Mouse (Mus musculus) forebrain, embryonic 12.5 days (tissue): ENCODE results near the gene H2-T22. TPM values are rescaled to one million over a fixed set of nuclear protein-coding genes. Genes with fewer than 3 reads are reported as not detected.
"Not testable (repeated sequence)": the region's sequence is repeated elsewhere in the genome, so short reads cannot be mapped to it uniquely, and the experiment has no call there.

ENCODE experiments used
- ATAC-seq: fragments of 200-750 bp; cut with Nextera tagmentation; 2 replicates; pipeline ENCODE4 v1.8.0; 2017; ENCODE audit warnings: moderate TSS enrichment; ENCODE audit not compliant: low FRiP score
- H3K27ac ChIP-seq: fragments of 300-500 bp; sonication (generic); 2 replicates; pipeline ENCODE4 v1.5.1; 2016; ENCODE audit warnings: mild to moderate bottlenecking
- H3K27me3 ChIP-seq: fragments of 300-500 bp; sonication (generic); 2 replicates; pipeline ENCODE4 v1.6.1; 2016; ENCODE audit warnings: mild to moderate bottlenecking
- H3K36me3 ChIP-seq: fragments of 300-500 bp; sonication (generic); replicated peaks from 2 replicates; pipeline ENCODE4 v1.6.1; 2016; ENCODE audit warnings: mild to moderate bottlenecking
- H3K4me1 ChIP-seq: fragments of 300-500 bp; sonication (generic); 2 replicates; pipeline ENCODE4 v1.6.1; 2016
- H3K4me2 ChIP-seq: fragments of 300-500 bp; sonication (generic); 2 replicates; pipeline ENCODE4 v1.6.1; 2016; ENCODE audit warnings: mild to moderate bottlenecking, moderate library complexity
- H3K4me3 ChIP-seq: fragments of 300-500 bp; sonication (generic); replicated peaks from 2 replicates; pipeline ENCODE4 v1.5.1; 2016; ENCODE audit warnings: mild to moderate bottlenecking
- H3K9ac ChIP-seq: fragments of 300-500 bp; sonication (generic); 2 replicates; pipeline ENCODE4 v1.6.1; 2016; ENCODE audit warnings: mild to moderate bottlenecking
- H3K9me3 ChIP-seq: fragments of 300-500 bp; sonication (generic); 2 replicates; pipeline ENCODE4 v1.6.1; 2016
- WGBS: fragments of 180-500 bp; shearing (Covaris S2); methylation state at CpG from one replicate; pipeline ENCODE4 v1.1.7; 2016; 5-methylcytosine and 5-hydroxymethylcytosine counted together
- polyA plus RNA-seq: library from polyadenylated mRNA; unstranded; fragments of >200 nt; fragmentation: Nextera tagmentation; extraction: Ambion mirVana; gene quantifications from 2 replicates; pipeline ENCODE4 v1.2.1, GENCODE M21; 2016

H2-T22 gene
- 5.2 and 5.4 TPM in 2 replicates for polyA plus RNA-seq

DNA sequence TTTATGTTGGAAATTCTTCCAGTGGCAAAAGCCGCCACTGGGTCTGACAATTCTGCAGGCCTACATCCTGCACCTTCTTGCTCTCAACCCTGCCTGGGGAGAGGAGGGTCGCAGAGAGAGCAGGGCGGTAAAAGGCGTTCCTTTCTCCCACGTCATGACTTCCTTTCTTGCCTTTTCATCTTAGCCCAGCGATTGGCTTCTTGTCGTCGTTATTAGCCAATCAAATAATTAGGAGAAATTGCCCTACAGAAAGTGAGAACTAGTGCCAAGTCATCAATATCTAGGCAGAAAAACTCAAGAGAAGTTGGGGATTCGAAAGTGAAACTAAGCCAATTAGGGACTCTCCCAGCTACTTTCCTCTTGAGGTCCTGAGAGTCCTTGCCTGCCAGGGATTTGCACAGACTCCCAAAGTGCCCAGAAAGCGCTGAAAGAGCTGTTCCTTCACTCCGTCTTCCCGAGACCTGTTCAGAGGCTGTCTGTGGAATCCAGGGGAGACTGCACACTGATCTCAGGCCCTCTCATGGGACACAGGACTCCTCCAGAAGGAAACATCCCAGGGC is at the start of gene H2-T22, which contains the start of gene Gm6034:
Gene H2-T22, minus strand, starts transcription at position 138 of the 560 bp plus-strand sequence.
Gene Gm6034, plus strand, starts transcription at position 352 of the 560 bp plus-strand sequence.
- Histone ChIP-seq H3K9ac (peak within 1 kb of the TSS; percentile 45), H3K4me3 (peak within 1 kb of the TSS; percentile 37), H3K27me3 (peaks cover 18% of the 10 kb centered on the region), H3K4me2 (peak within 1 kb of the TSS; percentile 69)
- H3K36me3 ChIP-seq, H3K9me3 ChIP-seq, H3K4me1 ChIP-seq, H3K27ac ChIP-seq: not testable (repeated sequence)
- WGBS: 2% methylated on average over 12 of the region's 12 CpGs
- peak; percentile 89 for ATAC-seq

GRCm38 (mm10) chr17:36091933-36092332 is 49.4 kb upstream of the H2-T22 start:
- H3K4me2 ChIP-seq, H3K9ac ChIP-seq, H3K4me3 ChIP-seq, H3K36me3 ChIP-seq, H3K4me1 ChIP-seq, H3K27me3 ChIP-seq, H3K27ac ChIP-seq, ATAC-seq, H3K9me3 ChIP-seq: not testable (repeated sequence)
- no CpG with 5 or more reads among the region's 2 CpGs for WGBS

- peaks cover 27% of the 10 kb centered on the region for H3K27me3 ChIP-seq
- WGBS: 85% methylated on average over 1 of the region's 1 CpGs
- H3K27ac ChIP-seq, H3K4me1 ChIP-seq, ATAC-seq, H3K4me3 ChIP-seq, H3K9ac ChIP-seq, H3K9me3 ChIP-seq, H3K4me2 ChIP-seq, H3K36me3 ChIP-seq: not testable (repeated sequence)
Observed at GRCm38 (mm10) chr17:36085976-36086375, 43.4 kb upstream of the H2-T22 start.

- no peaks in the 10 kb centered on the region for H3K36me3 ChIP-seq
- H3K4me1 ChIP-seq: peaks cover 7% of the 10 kb centered on the region
- H3K4me3 ChIP-seq: peak overlapping the region; percentile 53
- peak overlapping the region; percentile 67 for H3K9ac ChIP-seq
- H3K27me3 ChIP-seq: peaks cover 27% of the 10 kb centered on the region
- H3K9me3 ChIP-seq: no peaks in the 10 kb centered on the region
- no peak overlapping the region for H3K27ac ChIP-seq
- WGBS: 1% methylated on average over 42 of the region's 42 CpGs
- ATAC-seq: peak; percentile 60; the same call in 1 of the 2 replicates
- peak overlapping the region; percentile 91 for H3K4me2 ChIP-seq
Observed at GRCm38 (mm10) chr17:36083870-36084451, 41.4 kb upstream of the H2-T22 start.

- WGBS: under 1% methylated on average over 46 of the region's 46 CpGs
- H3K4me3 ChIP-seq: peak overlapping the region; percentile 53
- peak overlapping the region; percentile 91 for H3K4me2 ChIP-seq
- H3K27ac ChIP-seq: no peak overlapping the region
- H3K27me3 ChIP-seq: peaks cover 27% of the 10 kb centered on the region
- ATAC-seq: peak; percentile 80
- peak overlapping the region; percentile 67 for H3K9ac ChIP-seq
- H3K4me1 ChIP-seq: peaks cover 7% of the 10 kb centered on the region
- H3K9me3 ChIP-seq: no peaks in the 10 kb centered on the region
- no peaks in the 10 kb centered on the region for H3K36me3 ChIP-seq
Observed at GRCm38 (mm10) chr17:36083266-36083869, 40.8 kb upstream of the H2-T22 start.

DNA sequence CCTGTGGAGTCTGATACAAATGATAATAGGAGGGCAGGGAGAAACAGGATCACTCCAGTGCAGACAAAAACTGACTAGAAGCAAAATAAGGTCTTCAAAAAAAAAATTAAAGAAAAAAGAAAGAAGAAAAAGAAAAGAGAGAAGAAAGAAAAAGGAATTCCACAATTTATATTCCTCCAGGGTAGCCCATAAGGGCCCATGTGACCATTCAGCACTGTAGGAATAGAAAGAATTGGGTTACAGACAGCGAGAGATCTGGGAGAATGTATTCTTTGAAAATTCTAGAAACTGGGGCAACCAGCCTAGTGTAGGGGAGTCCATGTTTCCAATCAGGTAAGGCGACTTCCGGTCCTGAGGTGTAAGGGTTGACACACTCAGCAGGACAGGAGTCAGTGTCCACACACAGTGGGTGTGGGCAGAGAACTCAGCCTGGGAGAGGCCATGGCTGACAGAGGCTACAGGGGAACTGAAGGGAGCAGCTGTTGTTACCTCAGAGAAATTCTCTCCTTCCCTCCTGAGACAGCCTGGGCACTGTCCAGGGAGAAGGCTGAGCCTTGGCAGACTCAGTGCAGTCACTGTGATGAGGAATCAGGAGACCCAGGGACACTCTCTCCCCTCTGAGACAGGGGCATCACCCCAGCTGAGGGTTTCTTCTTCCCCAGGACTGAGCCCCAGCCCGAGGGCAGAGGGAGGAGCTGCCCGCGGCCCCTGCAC is 40.1 kb upstream of the H2-T22 start:
- not testable (repeated sequence) for H3K27ac ChIP-seq, ATAC-seq, H3K36me3 ChIP-seq, H3K9me3 ChIP-seq, H3K4me1 ChIP-seq
- Histone ChIP-seq H3K4me2 (peak overlapping the region; percentile 91), H3K27me3 (peaks cover 27% of the 10 kb centered on the region), H3K4me3 (peak overlapping the region; percentile 53), H3K9ac (0 out of 2 replicates have a peak overlapping the region, but pooled peaks have one; percentile 67)
- 25% methylated on average over 6 of the region's 6 CpGs for WGBS

DNA sequence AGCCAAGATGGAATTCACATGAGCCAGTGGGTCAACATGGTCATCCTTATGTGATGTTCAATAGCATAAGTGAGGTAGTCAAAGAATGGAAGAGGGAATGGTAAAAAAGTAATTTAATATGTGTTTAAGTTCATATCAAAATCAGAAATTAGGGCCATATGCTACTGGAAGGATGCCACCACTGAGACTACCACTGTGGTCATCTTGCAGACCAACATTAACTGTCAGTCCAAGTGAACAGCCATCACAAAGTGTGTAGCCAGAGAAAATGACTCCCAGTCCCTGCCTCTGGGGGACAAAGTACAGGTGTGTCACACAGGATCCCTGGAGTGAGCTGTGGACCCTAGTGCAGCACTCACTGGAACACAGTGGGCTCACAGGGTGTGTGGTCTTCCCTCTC is 39.4 kb upstream of the H2-T22 start:
- not testable (repeated sequence) for H3K4me3 ChIP-seq, ATAC-seq, H3K9ac ChIP-seq, H3K4me2 ChIP-seq, H3K9me3 ChIP-seq, H3K36me3 ChIP-seq, H3K4me1 ChIP-seq, H3K27ac ChIP-seq
- peaks cover 27% of the 10 kb centered on the region for H3K27me3 ChIP-seq

GRCm38 (mm10) chr17:36060829-36061228 is 18.3 kb upstream of the H2-T22 start:
- Histone ChIP-seq H3K9ac (no peak overlapping the region), H3K4me1 (no peaks in the 10 kb centered on the region), H3K27ac (no peak overlapping the region), H3K4me3 (no peak overlapping the region), H3K27me3 (no peaks in the 10 kb centered on the region), H3K36me3 (no peaks in the 10 kb centered on the region), H3K4me2 (no peak overlapping the region), H3K9me3 (no peaks in the 10 kb centered on the region)
- ATAC-seq: no peak
- 27% methylated on average over 2 of the region's 2 CpGs for WGBS

DNA sequence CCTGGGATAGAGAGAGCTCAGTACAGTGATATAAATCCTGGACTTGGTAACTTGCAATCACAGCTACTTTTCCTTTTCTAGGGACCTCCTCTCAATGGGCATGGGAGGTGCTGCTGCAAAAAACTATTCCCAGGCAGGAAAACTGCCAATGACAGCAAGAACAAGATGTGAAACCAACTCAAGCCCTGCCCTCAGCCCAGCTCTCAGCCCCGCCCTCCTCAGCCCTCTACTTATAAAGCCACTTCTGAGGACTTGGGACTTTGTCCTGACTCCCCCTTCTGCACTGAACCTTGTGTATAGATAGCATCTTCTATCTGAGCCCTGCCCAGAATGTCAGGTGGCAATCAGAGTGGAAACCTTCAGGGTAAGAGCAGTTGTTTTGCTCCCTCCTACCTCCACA is 15.8 kb upstream of the H2-T22 start, which contains the start of gene Gm11127:
Gene Gm11127, minus strand, starts transcription at position 10 of the 400 bp plus-strand sequence.
- not testable (repeated sequence) for H3K27me3 ChIP-seq, H3K4me2 ChIP-seq, H3K4me3 ChIP-seq, H3K9me3 ChIP-seq, H3K36me3 ChIP-seq, ATAC-seq, H3K27ac ChIP-seq, H3K9ac ChIP-seq, H3K4me1 ChIP-seq
- 33% methylated on average over 1 of the region's 1 CpGs for WGBS

GRCm38 (mm10) chr17:36057927-36058326 is 15.4 kb upstream of the H2-T22 start:
- not testable (repeated sequence) for H3K9ac ChIP-seq, H3K9me3 ChIP-seq, ATAC-seq, H3K27ac ChIP-seq, H3K4me1 ChIP-seq, H3K4me3 ChIP-seq, H3K27me3 ChIP-seq, H3K36me3 ChIP-seq, H3K4me2 ChIP-seq
- 88% methylated on average over 25 of the region's 25 CpGs for WGBS

DNA sequence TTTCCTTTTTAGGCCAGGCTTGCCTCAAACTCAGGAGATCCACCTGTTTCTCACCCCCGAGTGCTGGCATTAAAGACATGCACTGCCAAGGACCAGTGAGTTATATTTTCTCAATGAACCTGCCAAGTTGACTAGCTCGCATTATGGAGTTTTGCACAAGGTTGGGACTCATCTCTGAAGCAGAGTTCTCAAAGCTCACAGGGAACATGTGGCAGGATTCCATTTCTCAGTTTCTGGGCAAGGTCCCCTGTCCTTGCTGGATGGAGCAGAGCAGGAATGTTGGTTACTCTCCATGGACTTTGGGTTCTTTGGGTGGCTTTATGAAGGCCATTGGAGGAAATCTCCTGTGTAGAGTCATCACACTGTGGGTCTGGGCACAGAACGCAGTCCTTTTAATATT is 739 bp upstream of the H2-T22 start:
- Histone ChIP-seq H3K4me3 (peak overlapping the region; percentile 37; the same call in 1 of the 2 replicates), H3K4me2 (no peak overlapping the region), H3K9ac (no peak overlapping the region), H3K4me1 (no peaks in the 10 kb centered on the region), H3K9me3 (no peaks in the 10 kb centered on the region), H3K27me3 (peaks cover 18% of the 10 kb centered on the region), H3K36me3 (no peaks in the 10 kb centered on the region), H3K27ac (no peak overlapping the region)
- 80% methylated on average over 3 of the region's 3 CpGs for WGBS
- ATAC-seq: no peak

- Histone ChIP-seq H3K27me3 (peaks cover 18% of the 10 kb centered on the region), H3K9ac (peak overlapping the region; percentile 45), H3K4me2 (peak overlapping the region; percentile 69), H3K4me3 (peak overlapping the region; percentile 37)
- 2% methylated on average over 19 of the region's 19 CpGs for WGBS
- ATAC-seq: 0 out of 2 replicates have a peak, but pooled peaks have one; percentile 68
- H3K36me3 ChIP-seq, H3K4me1 ChIP-seq, H3K27ac ChIP-seq, H3K9me3 ChIP-seq: not testable (repeated sequence)
Observed at GRCm38 (mm10) chr17:36042055-36042454, 492 bp downstream of the H2-T22 start.
